Mouse (Mus musculus) ES-E14 (cell line): ENCODE data around the gene Grip2.

ENCODE experiments used
- HCFC1 ChIP-seq: IDR thresholded peaks from 2 replicates; pipeline ENCODE4 v1.6.1; 2012; ENCODE audit warnings: low read length, inconsistent platforms, borderline replicate concordance; ENCODE audit not compliant: insufficient read depth
- ZC3H11A ChIP-seq: IDR thresholded peaks from 2 replicates; pipeline ENCODE4 v1.6.1; 2012; ENCODE audit warnings: low read depth, mild to moderate bottlenecking, inconsistent platforms, low read length, borderline replicate concordance
- ZNF384 ChIP-seq: IDR thresholded peaks from 2 replicates; pipeline ENCODE4 v1.6.1; 2012; ENCODE audit warnings: low read depth, low read length, inconsistent platforms

GRCm38 (mm10) chr6:91773951-91774350 lies 53.1 kb downstream of the Grip2 start:
- no peak for TF ChIP-seq HCFC1
- TF ChIP-seq ZC3H11A: no peak
- no peak for TF ChIP-seq ZNF384
